Mouse (Mus musculus) cerebellum, adult 2 months (tissue): ENCODE measurements around the gene Rere. TPM values are rescaled to one million over a fixed set of nuclear protein-coding genes. Genes with fewer than 3 reads are reported as not detected.

Source experiments
- DNase-seq, 2 experiments: peaks; one replicate each; pipeline ENCODE4 v3.0.0; 2021
- H3K27ac ChIP-seq: fragments of 200-500 bp; 2 replicates; pipeline ENCODE4 v1.5.1; 2012; ENCODE audit warnings: low read length, control low read depth, inconsistent platforms; ENCODE audit not compliant: insufficient read depth
- H3K27me3 ChIP-seq: fragments of 200-500 bp; 2 replicates; pipeline ENCODE4 v1.6.1; 2012; ENCODE audit warnings: inconsistent platforms, mild to moderate bottlenecking, low read length, moderate library complexity; ENCODE audit not compliant: control insufficient read depth, insufficient read depth
- H3K4me1 ChIP-seq: fragments of 200-500 bp; 2 replicates; pipeline ENCODE4 v1.6.1; 2011; ENCODE audit warnings: low read length; ENCODE audit not compliant: control insufficient read depth, insufficient read depth
- H3K4me3 ChIP-seq: fragments of 200-500 bp; replicated peaks from 2 replicates; pipeline ENCODE3; 2011; ENCODE audit warnings: mild to moderate bottlenecking, low read depth, low read length, control low read depth; ENCODE audit not compliant: insufficient read depth
- CTCF ChIP-seq: fragments of 200-500 bp; IDR thresholded peaks from 2 replicates; pipeline ENCODE4 v1.5.1; 2011; ENCODE audit warnings: low read depth, mild to moderate bottlenecking, control low read depth, low read length, moderate library complexity, borderline replicate concordance; ENCODE audit not compliant: insufficient read depth
- POLR2A ChIP-seq: fragments of 200-500 bp; IDR thresholded peaks from 2 replicates; pipeline ENCODE4 v1.6.1; 2011; ENCODE audit warnings: low read length, control low read depth, borderline replicate concordance; ENCODE audit not compliant: insufficient read depth
- WGBS: fragments of 180-500 bp; shearing (Covaris S2); methylation state at CpG from one replicate; pipeline ENCODE4 v1.1.7; 2018; 5-methylcytosine and 5-hydroxymethylcytosine counted together
- polyA plus RNA-seq: library from polyadenylated mRNA; depleted of rRNA; stranded (reverse); fragments of >200 nt; gene quantifications from 2 replicates; pipeline ENCODE4 v1.2.3, GENCODE M21; 2012

Gene Rere
- polyA plus RNA-seq, 1 experiment, result 69.1 TPM

- 4% methylated on average over 41 of the region's 41 CpGs for WGBS
- Histone ChIP-seq H3K4me1 (peaks cover 8% of the 10 kb centered on the region), H3K27ac (peak within 1 kb of the TSS; percentile 41), H3K27me3 (no peaks in the 10 kb centered on the region), H3K4me3 (peak within 1 kb of the TSS; percentile 61)
- DNase-seq, result peak; percentile 73 to 75
- TF ChIP-seq CTCF, result no peak
- TF ChIP-seq POLR2A, result peak; percentile 62; the same call in 1 of the 2 replicates
These were observed 370.2 kb downstream of the Rere start, which contains the start of gene Slc45a1 for GRCm38 (mm10) chr4:150651390-150652277. Gene Slc45a1 (minus strand): TSS chr4:150652174.

GRCm38 (mm10) chr4:150653072-150653599 lies 371.7 kb downstream of the Rere start:
- no peak overlapping the region for H3K4me3 ChIP-seq
- no peak for TF ChIP-seq POLR2A
- no peak for TF ChIP-seq CTCF
- no peak for DNase-seq
- H3K4me1 ChIP-seq, result peaks cover 8% of the 10 kb centered on the region; the same call in 1 of the 2 replicates
- no peaks in the 10 kb centered on the region for H3K27me3 ChIP-seq
- 53% methylated on average over 11 of the region's 11 CpGs for WGBS
- no peak overlapping the region for H3K27ac ChIP-seq

GRCm38 (mm10) chr4:150655989-150656388 lies 374.5 kb downstream of the Rere start:
- WGBS, result 5% methylated on average over 17 of the region's 17 CpGs
- H3K27ac ChIP-seq, result no peak overlapping the region
- DNase-seq, result peak; percentile 81 to 86

GRCm38 (mm10) chr4:150656504-150656903 lies 375.1 kb downstream of the Rere start:
- TF ChIP-seq POLR2A (no peak), CTCF (peak; percentile 24; the same call in 1 of the 2 replicates)
- no peak for DNase-seq
- H3K27ac ChIP-seq, result no peak overlapping the region
- peaks cover 4% of the 10 kb centered on the region; the same call in 1 of the 2 replicates for H3K4me1 ChIP-seq
- WGBS, result 81% methylated on average over 6 of the region's 6 CpGs
- no peak overlapping the region for H3K4me3 ChIP-seq
- H3K27me3 ChIP-seq, result no peaks in the 10 kb centered on the region

More at GRCm38 (mm10) chr4:150655989-150656388, 374.5 kb downstream of the Rere start:
- TF ChIP-seq POLR2A, result no peak
- peak; percentile 96 for TF ChIP-seq CTCF
- Histone ChIP-seq H3K4me3 (no peak overlapping the region), H3K4me1 (peaks cover 4% of the 10 kb centered on the region; the same call in 1 of the 2 replicates), H3K27me3 (no peaks in the 10 kb centered on the region)

GRCm38 (mm10) chr4:150659926-150660610 lies 378.6 kb downstream of the Rere start:
- Histone ChIP-seq H3K4me1 (no peaks in the 10 kb centered on the region), H3K27me3 (no peaks in the 10 kb centered on the region), H3K4me3 (no peak overlapping the region), H3K27ac (no peak overlapping the region)
- 67% methylated on average over 9 of the region's 9 CpGs for WGBS
- TF ChIP-seq CTCF, result peak; percentile 33; the same call in 1 of the 2 replicates
- TF ChIP-seq POLR2A, result no peak
- no peak for DNase-seq

- no peaks in the 10 kb centered on the region for H3K4me1 ChIP-seq
- no peaks in the 10 kb centered on the region for H3K27me3 ChIP-seq
- H3K4me3 ChIP-seq, result no peak overlapping the region
- H3K27ac ChIP-seq, result no peak overlapping the region
- no peak for DNase-seq
- 6% methylated on average over 13 of the region's 13 CpGs for WGBS
- no peak for TF ChIP-seq POLR2A
- no peak for TF ChIP-seq CTCF
These were observed 380.4 kb downstream of the Rere start for GRCm38 (mm10) chr4:150661886-150662285.

- no peaks in the 10 kb centered on the region for H3K4me1 ChIP-seq
- WGBS, result 52% methylated on average over 12 of the region's 12 CpGs
- TF ChIP-seq POLR2A (no peak), CTCF (peak; percentile 59)
- no peaks in the 10 kb centered on the region for H3K27me3 ChIP-seq
- no peak overlapping the region for H3K4me3 ChIP-seq
- no peak overlapping the region for H3K27ac ChIP-seq
- no peak for DNase-seq
These were observed 381.7 kb downstream of the Rere start for GRCm38 (mm10) chr4:150663192-150663591.
